Mouse (Mus musculus): ENCODE data around the gene Gucy2d.
A peak's percentile ranks its signal among the peaks of the same experiment; 100 is the strongest.

Gucy2d gene

GRCm38 (mm10) chr7:98439956-98440466 is at the start of gene Gucy2d:
Gene Gucy2d (plus strand): TSS chr7:98440416.
- no peak for DNase-seq (ENCODE audit: low spot score in 2 of 2)

GRCm38 (mm10) chr7:98390486-98390885 is 49.7 kb upstream of the Gucy2d start:
- no peak for DNase-seq (ENCODE audit: low spot score in 2 of 2)

GRCm38 (mm10) chr7:98391351-98391936 is 48.8 kb upstream of the Gucy2d start:
- peak in 1 of 2 experiments; percentile 36 for DNase-seq (ENCODE audit: low spot score in 2 of 2)

- DNase-seq (ENCODE audit: low spot score in 2 of 2) = no peak
Measured at GRCm38 (mm10) chr7:98392466-98393201, 47.6 kb upstream of the Gucy2d start.

- peak in 1 of 2 experiments; percentile 61 for DNase-seq (ENCODE audit: low spot score in 2 of 2)
Measured at GRCm38 (mm10) chr7:98402582-98403574, 37.3 kb upstream of the Gucy2d start.

GRCm38 (mm10) chr7:98403996-98404395 is 36.2 kb upstream of the Gucy2d start:
- DNase-seq (ENCODE audit: low spot score in 2 of 2) = peak in 1 of 2 experiments; percentile 67

DNA sequence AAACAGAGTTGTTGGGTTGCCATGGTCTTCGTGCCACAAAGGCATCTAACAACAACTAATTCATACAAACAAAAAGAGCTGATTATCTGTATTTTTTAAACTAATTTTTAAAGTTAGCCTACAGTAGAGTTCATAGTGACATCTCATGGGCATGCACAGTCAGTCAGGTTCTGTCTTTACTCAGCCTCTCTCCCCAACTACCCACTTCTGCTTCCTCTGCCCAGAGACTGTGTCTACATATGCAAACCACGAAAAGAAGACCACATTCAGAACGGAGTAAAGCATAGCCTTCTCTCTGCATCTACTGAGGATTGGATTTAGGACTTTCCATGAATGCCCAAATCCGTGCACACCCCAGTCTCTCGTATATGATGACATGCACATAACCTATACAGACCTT is 32.6 kb upstream of the Gucy2d start:
- DNase-seq (ENCODE audit: low spot score in 2 of 2) = no peak

DNA sequence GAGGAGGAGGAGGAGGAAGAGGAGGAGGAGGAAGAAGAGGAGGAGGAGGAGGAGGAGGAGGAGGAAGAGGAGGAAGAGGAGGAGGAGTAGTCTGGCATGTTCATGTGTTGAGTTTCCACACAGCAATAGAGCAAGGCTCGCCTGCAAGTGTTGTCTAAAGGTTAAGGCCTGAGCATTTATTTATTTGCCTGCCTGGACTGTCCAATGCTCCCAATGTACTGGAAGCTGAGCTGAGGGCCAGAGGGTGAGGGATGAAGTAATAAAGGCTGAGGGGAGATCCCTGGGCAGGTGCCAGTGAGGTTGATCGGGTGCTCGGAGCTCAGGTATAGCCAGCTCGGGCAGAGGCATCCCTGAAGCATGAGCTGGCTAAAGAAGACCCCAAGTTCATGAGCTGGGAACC is 27.1 kb upstream of the Gucy2d start:
- no peak for DNase-seq (ENCODE audit: low spot score in 2 of 2)

DNA sequence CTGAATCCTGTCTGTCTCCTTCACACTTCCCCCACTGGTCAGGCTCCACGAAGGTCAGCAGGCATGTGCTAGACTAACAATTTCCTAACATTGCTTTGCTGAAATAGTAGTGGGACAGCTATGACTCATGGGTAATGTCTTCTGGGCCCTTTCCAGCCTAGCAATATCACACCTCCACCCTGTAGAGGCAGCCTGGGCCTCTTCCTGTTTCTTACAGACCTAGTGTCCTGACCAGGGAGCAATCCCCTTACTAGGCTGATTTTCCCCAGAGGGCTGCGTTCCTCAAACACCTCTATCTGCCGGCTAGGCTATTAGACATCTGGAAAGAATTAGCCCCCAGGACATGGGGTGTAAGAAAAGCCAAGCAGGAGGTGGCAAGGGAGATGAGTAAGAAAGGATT is 24.7 kb upstream of the Gucy2d start:
- no peak for DNase-seq (ENCODE audit: low spot score in 2 of 2)

- DNase-seq (ENCODE audit: low spot score in 2 of 2) = no peak
Measured at GRCm38 (mm10) chr7:98416020-98416419, 24.2 kb upstream of the Gucy2d start.

DNA sequence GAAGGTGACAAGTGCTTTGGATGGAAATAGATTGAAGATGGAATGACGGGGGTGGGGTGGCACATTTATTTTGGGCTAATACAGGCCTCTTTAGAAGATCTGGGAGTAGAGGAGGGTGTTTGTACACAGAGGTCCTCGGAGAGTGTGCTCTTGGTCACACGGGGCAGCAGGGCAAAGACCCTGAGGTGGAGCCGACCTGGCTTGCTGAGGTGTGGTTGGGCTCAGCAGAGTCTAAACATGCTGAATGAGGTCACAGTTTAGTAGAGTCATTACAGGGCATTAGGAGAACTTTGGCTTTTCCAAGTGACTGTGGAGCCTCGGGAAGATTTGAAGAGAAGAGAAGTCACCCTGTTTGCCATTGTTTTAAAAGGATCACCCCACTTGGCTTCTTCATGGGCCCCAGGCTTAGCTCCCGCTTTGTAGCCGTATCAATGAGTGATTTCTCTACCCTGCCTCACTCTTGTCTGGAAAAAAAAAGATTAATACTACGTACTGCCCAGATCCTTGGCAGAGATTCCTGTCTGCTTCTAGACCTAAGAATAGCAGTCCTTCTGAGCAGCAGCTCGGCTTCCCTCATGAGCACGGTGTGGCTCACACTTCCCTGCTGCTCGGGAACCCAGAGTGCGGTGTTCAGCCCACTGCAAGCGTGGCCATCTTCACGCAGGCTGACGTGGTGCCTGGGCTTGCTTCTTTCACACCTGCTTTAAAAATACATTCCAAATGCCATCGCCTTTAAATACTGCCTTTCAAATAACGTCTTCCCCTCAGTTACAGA is 22.0 kb upstream of the Gucy2d start:
- DNase-seq (ENCODE audit: low spot score in 2 of 2) = no peak

GRCm38 (mm10) chr7:98419366-98419765 is 20.9 kb upstream of the Gucy2d start:
- DNase-seq (ENCODE audit: low spot score in 2 of 2) = no peak

DNA sequence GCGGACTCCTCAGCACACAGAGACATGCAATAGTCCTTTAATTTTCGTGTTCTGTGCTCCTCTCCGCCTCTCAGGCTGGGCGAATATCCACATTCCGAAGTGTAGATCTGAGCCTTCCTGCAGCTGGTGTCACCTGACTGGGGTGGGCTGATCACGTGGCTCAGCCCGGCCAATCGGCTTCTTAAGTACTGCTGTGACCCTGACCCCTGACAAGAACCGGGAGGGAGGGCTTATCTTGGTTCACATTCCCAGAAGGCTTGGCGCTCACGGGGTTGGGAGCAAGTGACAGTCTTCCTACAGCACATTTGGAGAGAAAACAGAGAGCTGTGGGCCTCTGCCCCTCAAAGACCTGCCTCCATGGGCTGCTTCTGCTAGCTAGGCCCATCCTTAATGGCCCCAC is 16.7 kb upstream of the Gucy2d start:
- DNase-seq (ENCODE audit: low spot score in 2 of 2) = no peak

DNA sequence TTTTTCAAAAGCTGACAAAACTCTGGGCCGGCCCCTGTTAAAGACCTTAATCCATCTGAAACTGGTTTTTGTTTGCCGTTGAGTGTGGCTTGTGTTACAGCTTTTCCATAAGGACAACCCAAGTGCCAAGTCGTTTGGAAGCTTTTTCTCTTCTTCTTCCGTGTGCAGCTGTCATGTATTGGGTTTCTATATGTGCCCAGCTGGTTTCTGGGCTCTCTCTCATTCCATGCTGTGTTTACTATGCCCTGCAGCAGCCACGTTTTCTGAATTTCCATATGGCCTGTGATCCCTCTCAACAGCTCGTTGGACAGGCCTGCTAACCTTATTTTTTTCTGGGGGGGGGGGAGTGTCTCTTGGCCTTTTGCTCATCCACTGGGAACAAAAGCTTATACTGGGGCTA is 15.8 kb upstream of the Gucy2d start:
- no peak for DNase-seq (ENCODE audit: low spot score in 2 of 2)

GRCm38 (mm10) chr7:98425551-98425950 is 14.7 kb upstream of the Gucy2d start:
- no peak for DNase-seq (ENCODE audit: low spot score in 2 of 2)

- DNase-seq (ENCODE audit: low spot score in 2 of 2) = no peak
Measured at GRCm38 (mm10) chr7:98426641-98427040, 13.6 kb upstream of the Gucy2d start.

- peak in 1 of 2 experiments; percentile 64 for DNase-seq (ENCODE audit: low spot score in 2 of 2)
Measured at GRCm38 (mm10) chr7:98427115-98427835, 12.9 kb upstream of the Gucy2d start.

- DNase-seq (ENCODE audit: low spot score in 2 of 2) = no peak
Measured at GRCm38 (mm10) chr7:98429579-98429978, 10.6 kb upstream of the Gucy2d start.

DNA sequence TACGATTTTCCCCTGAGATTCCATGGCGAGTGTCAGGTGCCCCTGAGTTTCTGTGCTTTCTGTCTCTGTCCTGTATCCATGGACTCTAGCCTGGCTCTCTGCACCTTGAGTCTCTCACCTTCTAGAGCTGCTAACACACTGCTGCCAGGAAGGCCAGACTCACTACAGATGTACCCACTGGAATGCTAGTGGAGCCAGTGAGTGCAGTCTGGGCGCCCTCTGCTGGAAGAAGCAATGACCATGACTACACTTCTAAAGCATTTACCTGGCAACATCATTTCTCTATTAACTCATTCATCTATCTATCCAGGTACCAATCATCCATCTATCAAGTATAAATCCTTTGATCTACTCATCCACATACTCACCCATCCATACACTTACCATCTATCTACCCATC is 9.4 kb upstream of the Gucy2d start:
- DNase-seq (ENCODE audit: low spot score in 2 of 2) = peak; percentile 44 to 76

DNA sequence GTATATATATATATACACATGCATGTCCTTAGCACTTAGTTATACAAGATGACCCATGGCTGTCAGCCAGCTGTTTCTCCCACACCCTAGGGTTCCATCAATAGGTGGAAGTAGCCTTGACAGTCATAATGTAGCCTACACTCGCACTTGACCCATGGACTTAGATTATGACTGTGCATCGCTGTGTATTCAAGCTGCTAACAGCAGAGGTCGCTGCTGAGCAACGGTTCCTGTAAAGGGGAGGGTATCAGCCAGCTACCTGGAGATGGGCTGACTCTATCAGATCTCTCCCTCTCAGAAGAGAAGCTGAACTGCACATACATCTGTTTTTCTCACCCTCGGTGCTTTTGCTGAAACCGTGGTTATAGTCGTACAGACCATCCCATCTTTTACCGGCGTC is 2.6 kb upstream of the Gucy2d start:
- DNase-seq (ENCODE audit: low spot score in 2 of 2) = peak; percentile 39 to 59

- no peak for DNase-seq (ENCODE audit: low spot score in 2 of 2)
Measured at GRCm38 (mm10) chr7:98446873-98447272, 6.7 kb downstream of the Gucy2d start.
